Mouse (Mus musculus): ENCODE data around the gene Tm4sf4. TPM values are rescaled to one million over a fixed set of nuclear protein-coding genes. Genes with fewer than 3 reads are reported as not detected.

Gene Tm4sf4
- polyA plus RNA-seq, 1 experiment = 0.70 TPM

- no peak for TF ChIP-seq CTCF (conservative IDR thresholded peaks at IDR 0.05; ENCODE audit: insufficient read depth, insufficient read length, low read depth, low read length)
- TF ChIP-seq POLR2A (IDR thresholded peaks at IDR 0.05; ENCODE audit: low read depth, low read length) = no peak
- peaks cover 27% of the 10 kb centered on the region for H3K4me1 ChIP-seq (ENCODE audit: control insufficient read depth, insufficient read depth, low read length)
- peak; percentile 42 for DNase-seq
- H3K4me3 ChIP-seq (ENCODE audit: insufficient read depth, low read depth, low read length) = peak overlapping the region; percentile 19; the same call in 1 of the 2 replicates
- H3K27ac ChIP-seq (ENCODE audit: insufficient read depth, low read depth, low read length) = peak overlapping the region; percentile 86
- no peaks in the 10 kb centered on the region for H3K36me3 ChIP-seq (ENCODE audit: control insufficient read depth, insufficient read depth, low read length)
- 22% methylated on average over 15 of the region's 15 CpGs for WGBS
- no peaks in the 10 kb centered on the region for H3K27me3 ChIP-seq (replicated peaks; ENCODE audit: control insufficient read depth, insufficient read depth, low read length)
These were observed 46.0 kb downstream of the Tm4sf4 start for GRCm38 (mm10) chr3:57470981-57471601.

GRCm38 (mm10) chr3:57472407-57472806 lies 47.3 kb downstream of the Tm4sf4 start:
- peak; percentile 60 for DNase-seq
- H3K27ac ChIP-seq (ENCODE audit: insufficient read depth, low read depth, low read length) = no peak overlapping the region
- 50% methylated on average over 4 of the region's 4 CpGs for WGBS
- no peaks in the 10 kb centered on the region for H3K36me3 ChIP-seq (ENCODE audit: control insufficient read depth, insufficient read depth, low read length)
- TF ChIP-seq POLR2A (IDR thresholded peaks at IDR 0.05; ENCODE audit: low read depth, low read length) = no peak
- TF ChIP-seq CTCF (conservative IDR thresholded peaks at IDR 0.05; ENCODE audit: insufficient read depth, insufficient read length, low read depth, low read length) = no peak
- H3K27me3 ChIP-seq (replicated peaks; ENCODE audit: control insufficient read depth, insufficient read depth, low read length) = no peaks in the 10 kb centered on the region
- no peak overlapping the region for H3K4me3 ChIP-seq (ENCODE audit: insufficient read depth, low read depth, low read length)
- peaks cover 27% of the 10 kb centered on the region for H3K4me1 ChIP-seq (ENCODE audit: control insufficient read depth, insufficient read depth, low read length)

GRCm38 (mm10) chr3:57474421-57474820 lies 49.3 kb downstream of the Tm4sf4 start:
- WGBS = 59% methylated on average over 8 of the region's 8 CpGs
- no peak for TF ChIP-seq POLR2A (IDR thresholded peaks at IDR 0.05; ENCODE audit: low read depth, low read length)
- TF ChIP-seq CTCF (conservative IDR thresholded peaks at IDR 0.05; ENCODE audit: insufficient read depth, insufficient read length, low read depth, low read length) = no peak

GRCm38 (mm10) chr3:57480640-57481039 lies 55.5 kb downstream of the Tm4sf4 start:
- DNase-seq = no peak
- 71% methylated on average over 4 of the region's 4 CpGs for WGBS

More at GRCm38 (mm10) chr3:57474421-57474820, 49.3 kb downstream of the Tm4sf4 start:
- peak; percentile 91 for DNase-seq
- Histone ChIP-seq H3K4me1 (ENCODE audit: control insufficient read depth, insufficient read depth, low read length) (peaks cover 27% of the 10 kb centered on the region), H3K4me3 (ENCODE audit: insufficient read depth, low read depth, low read length) (no peak overlapping the region), H3K36me3 (ENCODE audit: control insufficient read depth, insufficient read depth, low read length) (no peaks in the 10 kb centered on the region), H3K27me3 (replicated peaks; ENCODE audit: control insufficient read depth, insufficient read depth, low read length) (no peaks in the 10 kb centered on the region), H3K27ac (ENCODE audit: insufficient read depth, low read depth, low read length) (peak overlapping the region; percentile 1; the same call in 1 of the 2 replicates)

GRCm38 (mm10) chr3:57481981-57482380 lies 56.9 kb downstream of the Tm4sf4 start:
- no peak overlapping the region for H3K27ac ChIP-seq (ENCODE audit: insufficient read depth, low read depth, low read length)
- WGBS = 46% methylated on average over 5 of the region's 5 CpGs
- no peak for TF ChIP-seq CTCF (conservative IDR thresholded peaks at IDR 0.05; ENCODE audit: insufficient read depth, insufficient read length, low read depth, low read length)
- no peak for TF ChIP-seq POLR2A (IDR thresholded peaks at IDR 0.05; ENCODE audit: low read depth, low read length)
- H3K27me3 ChIP-seq (replicated peaks; ENCODE audit: control insufficient read depth, insufficient read depth, low read length) = no peaks in the 10 kb centered on the region
- H3K4me3 ChIP-seq (ENCODE audit: insufficient read depth, low read depth, low read length) = no peak overlapping the region
- no peaks in the 10 kb centered on the region for H3K36me3 ChIP-seq (ENCODE audit: control insufficient read depth, insufficient read depth, low read length)
- DNase-seq = peak; percentile 36
- H3K4me1 ChIP-seq (ENCODE audit: control insufficient read depth, insufficient read depth, low read length) = peaks cover 5% of the 10 kb centered on the region; the same call in 1 of the 2 replicates

More at GRCm38 (mm10) chr3:57480640-57481039, 55.5 kb downstream of the Tm4sf4 start:
- peaks cover 5% of the 10 kb centered on the region; the same call in 1 of the 2 replicates for H3K4me1 ChIP-seq (ENCODE audit: control insufficient read depth, insufficient read depth, low read length)
- H3K27ac ChIP-seq (ENCODE audit: insufficient read depth, low read depth, low read length) = no peak overlapping the region
- TF ChIP-seq CTCF (conservative IDR thresholded peaks at IDR 0.05; ENCODE audit: insufficient read depth, insufficient read length, low read depth, low read length) (no peak), POLR2A (IDR thresholded peaks at IDR 0.05; ENCODE audit: low read depth, low read length) (no peak)
- no peaks in the 10 kb centered on the region for H3K36me3 ChIP-seq (ENCODE audit: control insufficient read depth, insufficient read depth, low read length)
- H3K4me3 ChIP-seq (ENCODE audit: insufficient read depth, low read depth, low read length) = no peak overlapping the region
- no peaks in the 10 kb centered on the region for H3K27me3 ChIP-seq (replicated peaks; ENCODE audit: control insufficient read depth, insufficient read depth, low read length)

GRCm38 (mm10) chr3:57486068-57486467 lies 61.0 kb downstream of the Tm4sf4 start:
- H3K4me1 ChIP-seq (ENCODE audit: control insufficient read depth, insufficient read depth, low read length) = peaks cover 12% of the 10 kb centered on the region
- no peak for DNase-seq
- WGBS = 85% methylated on average over 4 of the region's 4 CpGs
- H3K27ac ChIP-seq (ENCODE audit: insufficient read depth, low read depth, low read length) = no peak overlapping the region
- TF ChIP-seq CTCF (conservative IDR thresholded peaks at IDR 0.05; ENCODE audit: insufficient read depth, insufficient read length, low read depth, low read length) (no peak), POLR2A (IDR thresholded peaks at IDR 0.05; ENCODE audit: low read depth, low read length) (no peak)
- no peak overlapping the region for H3K4me3 ChIP-seq (ENCODE audit: insufficient read depth, low read depth, low read length)
- no peaks in the 10 kb centered on the region for H3K36me3 ChIP-seq (ENCODE audit: control insufficient read depth, insufficient read depth, low read length)
- no peaks in the 10 kb centered on the region for H3K27me3 ChIP-seq (replicated peaks; ENCODE audit: control insufficient read depth, insufficient read depth, low read length)

GRCm38 (mm10) chr3:57487455-57488153 lies 62.5 kb downstream of the Tm4sf4 start:
- 10% methylated on average over 8 of the region's 8 CpGs for WGBS

More at GRCm38 (mm10) chr3:57487455-57488153, 62.5 kb downstream of the Tm4sf4 start:
- Histone ChIP-seq H3K4me3 (ENCODE audit: insufficient read depth, low read depth, low read length) (no peak overlapping the region), H3K4me1 (ENCODE audit: control insufficient read depth, insufficient read depth, low read length) (peaks cover 7% of the 10 kb centered on the region), H3K27me3 (replicated peaks; ENCODE audit: control insufficient read depth, insufficient read depth, low read length) (no peaks in the 10 kb centered on the region), H3K27ac (ENCODE audit: insufficient read depth, low read depth, low read length) (peak overlapping the region; percentile 78), H3K36me3 (ENCODE audit: control insufficient read depth, insufficient read depth, low read length) (no peaks in the 10 kb centered on the region)
- no peak for TF ChIP-seq CTCF (conservative IDR thresholded peaks at IDR 0.05; ENCODE audit: insufficient read depth, insufficient read length, low read depth, low read length)
- no peak for TF ChIP-seq POLR2A (IDR thresholded peaks at IDR 0.05; ENCODE audit: low read depth, low read length)
- peak; percentile 72 for DNase-seq

Other genes starting within 250 kb of the Tm4sf4 start
- gene Tm4sf1, start 123.3 kb upstream of the Tm4sf4 start, polyA plus RNA-seq (2012; rRNA removed) = 119 and 157 TPM in 2 replicates
- 29.6 and 31.2 TPM in 2 replicates for gene Wwtr1, start 150.6 kb downstream of the Tm4sf4 start, polyA plus RNA-seq (2012; rRNA removed)
- 24.2 and 26.1 TPM in 2 replicates for gene Commd2, start 226.4 kb downstream of the Tm4sf4 start, polyA plus RNA-seq (2012; rRNA removed)

Data from kidney, adult 2 months (tissue).